Mouse (Mus musculus): ENCODE measurements at regions not wholly inside any gene's neighbourhood (a gene's known extent, or its start where the extent isn't known, plus 50 kb on each side); places are given as distances from the start of the nearest gene placed in this dataset.

DNA sequence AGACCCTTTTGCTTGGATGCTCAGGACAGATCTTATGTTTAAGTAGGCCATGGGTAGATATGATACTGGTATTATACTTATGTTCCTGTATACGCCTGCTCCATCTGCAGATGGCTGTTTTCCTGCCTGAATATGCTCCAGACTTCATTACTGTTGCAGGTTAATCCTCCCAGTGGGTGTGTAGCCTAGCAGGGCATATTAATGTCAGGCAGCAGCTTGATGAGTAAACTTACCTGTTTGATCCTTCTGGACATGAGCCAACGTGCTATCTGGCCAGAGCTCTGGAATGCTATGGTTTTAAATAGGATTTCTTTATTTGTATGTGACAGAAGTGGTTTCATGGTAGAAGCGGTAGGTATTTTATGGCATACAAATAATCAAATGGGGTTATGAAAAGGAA is 60.8 kb upstream of the Fam84a start:
- TF ChIP-seq CTCF (IDR thresholded peaks at IDR 0.05; ENCODE audit: low read depth) (no peak), EP300 (optimal IDR thresholded peaks at IDR 0.05) (no peak)

All from stomach, postnatal 0 days (tissue).